Mouse (Mus musculus) retina, postnatal 7 days (tissue): Measurements from ENCODE around the gene Ntm.

Source experiments
- DNase-seq: peaks from one replicate; pipeline ENCODE4 v3.0.0-alpha.2; 2012; ENCODE audit warnings: low read depth, low spot score

The Ntm gene

DNA sequence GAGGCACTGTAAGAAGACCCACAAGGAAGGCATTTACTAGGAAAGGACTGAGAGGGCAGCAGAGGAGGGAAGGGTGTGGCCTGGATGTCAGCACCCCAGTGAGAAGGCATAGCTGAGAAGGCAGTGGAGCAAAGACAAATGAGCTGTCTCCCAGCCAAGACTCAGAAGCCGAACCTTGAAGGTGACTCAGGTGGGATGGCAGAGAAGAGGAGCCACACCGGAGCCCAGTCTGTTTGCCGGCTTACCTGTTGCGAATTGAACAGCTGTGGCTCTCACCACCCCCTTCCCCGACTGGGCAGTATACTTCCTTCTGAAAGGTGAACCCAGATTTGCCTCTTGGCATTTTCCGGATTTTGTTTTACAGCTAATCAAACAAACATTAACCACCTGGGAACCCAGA is 902.6 kb downstream of the Ntm start:
- no peak for DNase-seq

DNA sequence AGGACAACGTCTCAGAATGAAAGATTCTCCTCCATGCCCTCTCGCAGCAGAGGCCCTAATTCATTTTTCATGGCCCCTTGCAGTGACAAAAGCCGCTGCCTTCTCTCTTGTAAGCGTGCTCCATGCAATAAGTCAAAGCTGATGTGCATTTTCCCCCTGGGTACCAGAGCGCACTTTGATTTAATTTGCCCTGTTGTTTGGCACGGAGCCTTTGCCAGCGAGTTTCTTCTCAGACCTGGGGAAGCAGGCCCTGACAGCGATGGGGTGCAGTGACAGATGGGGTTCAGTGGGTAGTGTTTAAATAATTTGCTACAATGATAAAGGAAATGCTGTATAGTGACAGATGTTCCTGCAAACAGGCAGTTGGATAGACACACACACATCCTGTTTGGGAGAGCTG is 904.1 kb downstream of the Ntm start:
- no peak for DNase-seq

DNA sequence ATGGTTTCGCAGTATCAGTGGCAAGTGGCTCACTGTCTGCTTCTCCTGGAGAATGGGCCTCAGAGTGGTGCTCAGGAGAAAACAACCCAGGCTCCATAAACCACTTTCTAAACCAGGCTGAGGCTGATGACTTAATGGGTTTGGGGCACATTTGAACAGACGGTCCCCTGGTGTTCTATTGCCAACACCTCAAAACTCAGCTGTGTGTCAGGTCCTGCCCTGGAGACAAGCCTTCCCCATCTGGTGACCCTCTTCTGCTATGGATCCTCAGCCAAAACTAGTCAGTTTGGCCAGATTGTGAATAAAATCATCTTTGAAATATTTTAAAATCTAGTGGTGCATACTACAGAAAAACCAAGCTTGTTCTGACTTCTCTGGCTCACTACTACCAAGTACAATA is 907.3 kb downstream of the Ntm start:
- DNase-seq = no peak

DNA sequence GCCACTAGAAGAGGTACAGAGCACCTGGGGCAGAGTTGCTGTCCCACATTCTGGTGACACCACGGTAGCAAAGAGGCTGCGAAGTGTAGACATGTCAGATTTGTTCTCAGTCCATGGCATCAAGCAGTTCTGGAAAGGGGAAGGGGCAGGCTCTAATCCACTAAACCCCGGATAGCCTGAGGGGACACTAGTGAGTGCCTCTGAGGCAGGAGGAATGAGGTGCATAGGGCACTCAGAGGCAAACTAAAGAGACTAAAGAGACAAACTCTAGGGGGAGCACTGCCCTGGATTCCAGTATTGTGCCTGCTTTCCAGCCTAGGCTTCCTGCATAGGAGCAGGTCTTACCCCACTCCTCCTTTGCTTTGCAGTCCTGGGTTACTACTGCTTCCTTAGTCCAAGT is 926.5 kb downstream of the Ntm start:
- no peak for DNase-seq

DNA sequence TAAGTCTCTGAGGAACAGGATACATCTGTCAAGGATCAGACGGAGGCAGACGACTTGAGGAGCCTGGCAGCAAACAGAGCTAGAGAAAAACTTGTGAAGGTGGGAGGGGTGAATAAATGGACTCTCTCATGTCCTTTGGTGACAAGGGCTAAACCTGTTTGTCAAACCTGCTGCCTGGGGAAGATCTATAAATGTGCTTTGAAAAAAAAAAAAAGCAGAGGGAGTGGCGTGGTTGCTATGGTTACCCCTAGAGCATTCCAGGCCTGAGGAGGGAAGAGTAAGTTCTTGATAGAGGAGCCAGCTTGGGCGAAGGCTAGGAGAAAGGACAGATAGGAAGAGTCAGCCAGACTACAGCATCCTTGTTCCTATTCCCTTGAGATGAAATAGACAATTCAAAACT is 926.9 kb downstream of the Ntm start:
- no peak for DNase-seq

DNA sequence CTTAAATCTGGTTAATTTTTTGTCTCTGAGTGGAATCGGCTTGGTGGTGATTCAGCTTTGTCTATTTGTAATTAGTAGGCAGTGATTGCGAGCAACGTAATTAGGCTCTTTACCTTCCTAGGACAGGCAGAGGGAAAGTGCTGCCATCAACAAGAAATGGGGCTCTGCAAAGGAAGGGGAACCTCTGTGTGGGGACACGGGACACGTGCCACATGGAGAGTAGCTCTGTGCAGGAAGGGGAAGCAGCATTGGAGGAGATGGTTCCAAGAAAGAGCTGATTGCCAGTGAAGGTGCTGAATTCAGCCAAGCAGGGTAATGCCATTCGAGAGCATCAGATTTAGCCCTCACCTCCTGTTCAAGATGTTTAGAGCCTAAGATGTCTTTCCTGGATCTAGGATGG is 936.5 kb downstream of the Ntm start:
- no peak for DNase-seq

DNA sequence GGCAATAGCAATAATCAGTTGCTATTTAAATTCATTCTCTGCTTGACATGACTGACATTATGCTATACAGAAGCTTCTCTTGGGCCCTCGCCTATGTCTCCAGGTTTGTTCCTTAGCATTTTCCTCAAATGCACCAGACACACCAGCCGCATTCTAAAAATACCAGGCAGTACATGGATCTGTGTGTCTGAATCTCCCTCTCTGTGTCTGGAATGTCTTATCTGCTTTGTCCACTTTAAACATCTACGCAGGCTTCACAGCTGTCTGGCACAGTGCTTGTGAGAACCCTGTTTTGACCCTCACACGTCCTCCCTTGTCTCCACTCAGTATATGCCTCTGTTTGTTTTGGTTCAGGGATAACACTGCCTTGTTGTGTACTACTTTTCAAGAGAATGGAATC is 937.3 kb downstream of the Ntm start:
- DNase-seq = no peak

DNA sequence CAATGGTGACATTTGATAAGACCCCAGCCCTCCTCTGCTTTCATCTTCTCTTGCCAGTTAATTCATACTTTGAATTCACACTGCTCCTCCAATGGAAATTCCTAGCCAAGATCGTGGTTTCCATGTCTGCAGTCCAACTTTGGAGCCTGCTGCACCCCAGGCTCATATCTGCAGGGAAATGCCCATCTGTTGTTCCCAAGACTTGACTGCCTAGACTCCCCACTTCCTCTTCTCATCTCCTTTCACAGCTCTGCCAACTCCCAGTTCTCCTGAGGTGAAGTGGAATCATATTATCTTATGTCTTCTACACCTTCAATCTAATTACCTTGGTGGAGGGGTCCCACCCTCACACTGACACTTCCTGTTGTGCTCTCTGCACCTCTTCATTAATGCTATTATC is 937.8 kb downstream of the Ntm start:
- DNase-seq = no peak

DNA sequence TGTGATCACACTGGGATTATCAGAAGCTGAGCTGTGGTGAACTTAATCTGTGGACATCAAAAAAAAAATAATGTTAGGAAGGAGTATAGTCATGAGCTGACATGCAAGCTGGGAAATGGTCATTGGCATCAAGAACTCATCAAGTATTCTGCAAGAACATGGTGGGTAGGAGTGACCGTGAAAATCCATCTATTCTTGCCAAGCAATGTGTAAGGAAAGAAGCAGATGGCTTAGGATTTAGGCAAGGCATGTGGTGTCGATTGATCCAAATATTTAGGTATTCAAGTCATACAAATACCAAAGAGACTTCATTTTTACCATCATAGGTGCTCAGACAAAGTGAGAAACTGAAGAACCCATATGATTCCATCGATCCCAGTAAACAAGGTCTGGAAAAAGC is 946.1 kb downstream of the Ntm start:
- no peak for DNase-seq

DNA sequence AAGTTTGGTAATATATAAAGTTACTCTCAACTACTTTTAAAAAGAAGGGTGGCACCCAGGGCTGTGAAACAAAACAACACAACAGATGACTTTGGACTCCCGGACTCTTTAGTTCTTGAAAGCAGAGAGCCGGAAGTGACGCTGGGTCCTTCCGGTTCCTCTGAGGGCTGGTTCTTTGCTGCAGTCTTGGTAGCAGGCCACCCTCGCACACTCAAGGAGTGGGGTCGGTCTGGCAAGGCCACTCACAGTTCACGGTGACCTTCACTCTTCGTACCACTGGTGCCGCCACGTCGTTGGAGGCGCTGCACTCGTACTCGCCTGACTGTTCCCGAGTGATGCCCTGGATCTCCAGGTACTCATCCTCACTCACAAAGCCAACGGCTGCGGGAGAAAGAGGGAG is 949.1 kb downstream of the Ntm start:
- DNase-seq = no peak

DNA sequence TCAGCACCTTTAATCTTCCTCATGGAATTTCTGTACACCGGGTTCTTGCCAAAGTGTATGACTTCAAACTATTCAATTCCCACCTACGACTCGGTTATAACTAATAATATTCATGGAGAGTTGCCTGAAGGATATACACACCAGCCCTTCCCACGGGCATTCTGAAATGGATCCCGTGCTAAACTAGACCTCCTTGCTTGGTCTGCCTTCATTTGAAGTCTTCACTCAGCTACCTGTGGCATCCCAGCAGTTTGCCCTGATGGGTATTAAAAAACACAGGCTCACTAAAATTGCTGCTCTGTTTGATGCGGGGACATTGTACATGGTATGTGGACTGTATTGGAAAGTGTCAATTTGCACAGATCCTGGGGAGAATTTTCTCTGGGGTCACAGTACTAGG is 950.4 kb downstream of the Ntm start:
- DNase-seq = no peak

DNA sequence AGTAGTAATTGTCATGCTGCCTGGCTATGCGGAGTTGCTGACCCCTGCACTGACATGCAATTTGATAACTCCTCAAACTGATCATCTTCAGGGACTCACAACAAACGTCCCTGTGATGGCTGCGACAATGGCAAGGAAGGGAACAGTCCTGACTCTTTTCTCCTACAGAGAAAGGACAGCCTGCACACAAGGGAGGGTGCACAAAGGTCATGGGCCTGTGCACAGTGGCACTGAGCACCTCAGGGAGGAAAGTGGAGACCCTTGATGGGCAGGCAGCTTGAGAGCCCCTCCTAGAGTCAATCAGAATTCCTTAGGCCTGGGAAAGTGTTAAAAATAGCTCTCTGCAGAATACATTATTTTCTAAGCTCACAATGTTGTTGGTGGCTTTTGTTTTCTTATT is 951.5 kb downstream of the Ntm start:
- no peak for DNase-seq

DNA sequence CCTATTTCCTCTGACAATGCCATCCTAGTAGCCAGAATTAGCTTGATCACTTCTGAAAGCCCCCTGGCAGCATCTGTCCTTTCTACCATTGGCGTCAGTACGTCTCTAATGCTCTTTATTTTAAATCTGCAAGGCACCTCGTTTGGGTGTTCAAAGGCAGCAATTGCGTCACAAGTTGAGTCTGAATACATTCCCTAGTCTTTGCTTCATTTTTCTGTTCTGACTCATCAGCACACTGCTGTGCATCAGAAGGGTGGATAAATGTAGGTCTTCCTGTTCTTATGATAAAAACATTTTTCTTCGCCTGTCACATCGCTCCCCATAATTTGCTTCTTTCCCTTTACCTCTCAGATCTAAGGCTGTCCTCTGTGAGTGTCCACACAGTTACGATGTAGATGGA is 958.4 kb downstream of the Ntm start:
- no peak for DNase-seq

DNA sequence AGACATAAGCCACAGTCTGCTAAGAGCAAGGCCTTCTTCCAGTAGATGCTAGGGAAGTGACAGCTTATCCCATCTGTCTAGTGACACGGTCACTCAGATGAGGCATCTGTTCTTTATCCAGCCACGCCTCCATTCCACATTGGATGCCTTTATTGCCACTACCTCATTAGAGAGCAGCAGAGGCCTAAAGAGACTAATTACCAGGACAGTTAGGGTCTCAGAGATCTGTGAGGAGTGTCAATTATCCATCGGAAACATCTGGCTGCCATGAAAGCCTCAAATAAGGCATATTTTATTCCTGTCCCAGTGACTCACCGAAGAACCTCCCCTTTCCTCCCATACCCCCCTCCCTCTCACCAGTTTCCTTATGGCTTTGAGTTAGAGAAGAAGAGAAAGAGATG is 963.0 kb downstream of the Ntm start:
- DNase-seq = no peak

DNA sequence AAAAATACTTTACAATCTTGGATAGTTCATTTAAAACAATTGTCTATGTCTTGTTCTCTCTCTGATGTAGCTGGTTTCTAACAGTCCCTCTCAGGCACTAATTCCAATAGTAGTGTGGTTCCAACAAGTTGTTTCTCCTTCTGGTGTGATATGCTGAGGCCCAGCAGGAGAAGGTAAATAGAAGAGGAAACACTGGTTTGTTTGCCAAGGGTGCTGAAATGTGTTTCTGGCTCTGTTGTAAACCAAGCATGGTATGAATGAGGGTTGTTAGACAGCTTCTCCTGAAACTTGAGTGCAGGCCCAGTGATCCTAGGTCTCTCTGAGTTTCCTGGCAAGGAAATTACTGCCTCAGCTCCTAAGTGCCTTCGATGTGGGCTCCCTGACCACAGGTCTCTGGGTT is 985.7 kb downstream of the Ntm start:
- no peak for DNase-seq

DNA sequence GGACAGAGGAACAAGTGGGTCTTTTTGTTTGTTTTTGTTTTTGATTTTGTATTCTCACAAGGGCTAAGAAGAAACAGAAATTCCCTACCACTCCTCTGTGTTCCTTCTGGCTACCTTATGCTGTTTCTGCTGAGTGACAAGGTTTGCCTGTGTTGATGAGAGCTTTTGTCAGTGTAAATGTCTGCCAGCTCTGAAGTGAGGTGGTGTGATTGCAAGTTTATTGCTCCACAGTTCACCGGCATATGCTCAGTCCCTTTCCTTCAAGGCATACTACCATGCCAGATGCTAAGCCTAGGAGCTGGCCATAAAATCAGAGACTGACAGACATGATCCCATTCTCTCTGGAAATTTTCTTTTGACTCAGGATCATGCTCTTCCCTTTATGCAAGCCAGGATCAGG is 993.5 kb downstream of the Ntm start:
- no peak for DNase-seq
